Mouse (Mus musculus): ENCODE measurements around the gene Nav2.

- TF ChIP-seq GATA1 (IDR thresholded peaks at IDR 0.05; ENCODE audit: borderline replicate concordance, low read length) (no peak), FLI1 (IDR thresholded peaks at IDR 0.05; ENCODE audit: low read length) (no peak)
Observed at GRCm38 (mm10) chr7:49380940-49381339, 472.4 kb downstream of the Nav2 start.
